Mouse (Mus musculus) ES-Bruce4 (cell line): ENCODE measurements around the gene Ifitm2. TPM values are rescaled to one million over a fixed set of nuclear protein-coding genes. Genes with fewer than 3 reads are reported as not detected.

Experiments used
- H3K27ac ChIP-seq: 2 replicates; pipeline ENCODE4 v1.5.1; 2012; ENCODE audit warnings: low read length, inconsistent platforms; ENCODE audit not compliant: insufficient read depth
- H3K27me3 ChIP-seq: 2 replicates; pipeline ENCODE4 v1.6.1; 2012; ENCODE audit warnings: mild to moderate bottlenecking, low read length, inconsistent platforms; ENCODE audit not compliant: control insufficient read depth, poor library complexity, insufficient read depth, severe bottlenecking
- H3K36me3 ChIP-seq: 2 replicates; pipeline ENCODE4 v1.6.1; 2012; ENCODE audit warnings: inconsistent platforms, mild to moderate bottlenecking, low read length, moderate library complexity; ENCODE audit not compliant: control insufficient read depth, poor library complexity, insufficient read depth, severe bottlenecking
- H3K4me1 ChIP-seq: one replicate; pipeline ENCODE4 v1.8.1; 2011; ENCODE audit warnings: low read length; ENCODE audit not compliant: control insufficient read depth, insufficient read depth
- H3K4me3 ChIP-seq: 2 replicates; pipeline ENCODE4 v1.5.1; 2011; ENCODE audit warnings: low read depth, mild to moderate bottlenecking, low read length
- H3K9ac ChIP-seq: 2 replicates; pipeline ENCODE4 v1.6.1; 2012; ENCODE audit warnings: low read depth, mild to moderate bottlenecking, inconsistent platforms; ENCODE audit not compliant: poor library complexity, severe bottlenecking
- H3K9me3 ChIP-seq: replicated peaks from 2 replicates; pipeline ENCODE4 v1.6.1; 2012; ENCODE audit warnings: mild to moderate bottlenecking, low read length, inconsistent platforms; ENCODE audit not compliant: control insufficient read depth, poor library complexity, insufficient read depth, severe bottlenecking
- CTCF ChIP-seq: IDR thresholded peaks from one replicate; pipeline ENCODE4 v1.8.1; 2011; ENCODE audit warnings: low read depth, low read length
- EP300 ChIP-seq: IDR thresholded peaks from 2 replicates; pipeline ENCODE4 v1.6.1; 2011; ENCODE audit warnings: low read depth, low read length; ENCODE audit not compliant: insufficient read depth
- POLR2A ChIP-seq: IDR thresholded peaks from one replicate; pipeline ENCODE4 v1.8.1; 2011; ENCODE audit warnings: low read length; ENCODE audit not compliant: insufficient read depth
- polyA plus RNA-seq: library from polyadenylated mRNA; stranded (reverse); fragments of >200 nt; gene quantifications from 2 replicates; pipeline ENCODE4 v1.2.4, GENCODE M21; 2011; ENCODE audit warnings: low read depth; ENCODE audit not compliant: missing spikeins, insufficient read depth, insufficient read length

Ifitm2 gene
- polyA plus RNA-seq, 1 experiment, result 720 TPM

DNA sequence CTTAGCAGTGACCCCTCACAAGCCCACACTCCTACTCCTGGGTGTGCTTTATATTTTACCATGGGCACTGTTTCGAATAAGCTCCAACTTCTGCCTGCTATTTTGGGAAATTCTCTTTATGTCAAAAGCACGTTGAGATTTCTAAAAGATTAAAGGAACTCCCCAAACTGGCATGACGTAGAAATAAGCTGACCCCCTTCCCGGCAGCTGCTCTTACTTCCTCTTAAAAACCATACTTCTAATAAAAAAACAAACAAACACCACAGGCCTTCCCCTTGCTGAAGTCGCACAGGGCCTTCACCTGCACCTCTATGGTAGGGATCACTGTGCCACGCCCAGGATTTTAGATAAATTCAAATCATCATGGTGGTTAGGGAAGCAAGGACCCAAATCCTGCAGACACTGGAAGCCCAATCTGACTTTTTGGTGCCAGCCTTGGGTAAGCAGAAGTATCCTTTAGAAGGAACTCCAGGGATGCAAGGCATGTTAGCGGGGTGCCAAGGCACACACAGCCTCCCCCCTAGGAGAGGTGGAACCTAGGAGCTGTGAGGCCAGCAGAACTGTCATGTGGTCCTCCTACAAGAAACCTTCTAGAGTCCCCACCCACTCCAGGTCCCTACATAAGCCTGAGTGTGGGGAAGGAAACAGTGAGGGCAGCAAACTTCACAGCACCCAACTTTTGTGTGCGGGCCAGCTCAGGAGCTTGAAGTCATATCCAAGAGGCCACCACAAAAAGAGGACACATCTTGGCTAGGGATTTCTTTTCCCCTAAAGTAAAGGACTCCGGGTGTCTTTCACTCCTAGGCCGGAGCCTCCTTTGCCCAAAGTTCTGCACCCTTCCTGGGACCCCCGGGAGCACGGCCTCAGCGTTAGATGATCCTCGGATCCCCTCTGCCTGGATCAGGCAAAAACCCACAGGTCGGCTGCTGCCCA is 1.7 kb downstream of the Ifitm2 start:
- Histone ChIP-seq H3K9ac (peak overlapping the region; percentile 82), H3K36me3 (peaks cover 22% of the 10 kb centered on the region), H3K9me3 (no peaks in the 10 kb centered on the region), H3K27me3 (no peaks in the 10 kb centered on the region), H3K4me3 (peak overlapping the region; percentile 95), H3K4me1 (peaks cover 8% of the 10 kb centered on the region), H3K27ac (no peak overlapping the region)
- no peak for TF ChIP-seq EP300
- no peak for TF ChIP-seq CTCF
- no peak for TF ChIP-seq POLR2A

DNA sequence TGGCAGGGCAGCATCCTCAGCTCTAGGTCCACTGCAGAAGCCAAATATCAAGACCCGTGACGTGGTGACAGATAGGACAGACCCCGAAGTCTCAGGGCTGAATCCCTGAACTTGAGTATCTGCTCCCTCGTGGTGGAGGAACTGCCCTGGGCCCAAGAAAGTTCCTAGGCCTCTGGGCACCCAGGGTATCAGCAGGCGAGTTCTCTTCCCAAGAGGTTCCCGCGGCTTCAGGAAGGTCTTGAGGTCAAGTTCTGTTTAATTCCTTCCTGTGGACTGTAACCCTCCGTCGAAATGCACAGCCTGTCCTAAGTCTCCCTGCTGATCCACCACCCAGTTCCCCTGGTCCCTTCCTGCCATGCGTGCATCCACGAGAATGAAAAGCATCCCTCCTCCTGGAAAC is 2.7 kb downstream of the Ifitm2 start:
- Histone ChIP-seq H3K36me3 (peaks cover 30% of the 10 kb centered on the region), H3K9ac (no peak overlapping the region), H3K27ac (no peak overlapping the region), H3K4me1 (peaks cover 7% of the 10 kb centered on the region), H3K4me3 (no peak overlapping the region), H3K27me3 (no peaks in the 10 kb centered on the region), H3K9me3 (no peaks in the 10 kb centered on the region)
- no peak for TF ChIP-seq EP300
- no peak for TF ChIP-seq POLR2A
- no peak for TF ChIP-seq CTCF

DNA sequence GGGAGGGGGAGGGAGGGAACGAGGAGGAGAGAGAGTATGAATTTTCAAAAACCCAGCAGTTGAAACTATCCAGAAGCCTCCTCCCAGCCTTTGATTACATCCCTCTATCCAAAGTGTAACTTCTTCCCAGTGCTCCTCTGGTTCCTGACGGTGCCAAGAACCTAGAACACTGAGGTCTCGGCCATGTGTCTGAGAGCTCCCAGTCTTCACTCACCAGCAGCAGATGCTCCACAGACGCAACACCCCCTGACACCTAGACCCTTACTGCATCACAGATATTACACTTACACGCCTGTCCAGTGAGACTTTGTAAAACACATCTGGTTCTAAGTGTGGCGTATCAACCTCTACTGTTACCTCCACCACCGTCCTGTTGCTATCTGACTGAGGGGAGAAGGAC is 3.3 kb downstream of the Ifitm2 start:
- Histone ChIP-seq H3K4me1 (peaks cover 7% of the 10 kb centered on the region), H3K27ac (no peak overlapping the region), H3K4me3 (no peak overlapping the region), H3K9me3 (no peaks in the 10 kb centered on the region), H3K27me3 (no peaks in the 10 kb centered on the region), H3K36me3 (peaks cover 30% of the 10 kb centered on the region), H3K9ac (no peak overlapping the region)
- TF ChIP-seq POLR2A (no peak), EP300 (no peak), CTCF (no peak)

DNA sequence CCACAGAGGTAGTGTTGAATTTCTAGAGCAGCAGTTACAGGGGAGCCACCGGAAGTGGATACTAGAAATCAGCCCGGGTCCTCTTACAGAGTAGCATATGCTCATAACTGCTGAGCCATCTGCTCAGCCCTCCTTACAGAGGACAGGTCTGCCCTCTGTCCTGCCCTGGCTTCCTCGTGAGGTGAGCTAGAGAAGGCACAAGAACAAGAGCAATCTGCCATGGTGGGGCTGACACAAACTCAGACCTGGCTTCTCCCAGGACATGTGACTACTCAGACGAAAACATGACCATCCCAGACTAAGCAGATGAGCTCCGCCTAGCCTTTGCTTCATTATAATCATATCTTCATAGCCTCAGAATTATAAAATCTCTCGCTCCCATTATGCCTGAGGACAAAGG is 4.0 kb downstream of the Ifitm2 start:
- Histone ChIP-seq H3K4me3 (no peak overlapping the region), H3K9ac (no peak overlapping the region), H3K27ac (no peak overlapping the region), H3K36me3 (peaks cover 30% of the 10 kb centered on the region), H3K9me3 (no peaks in the 10 kb centered on the region), H3K4me1 (peaks cover 5% of the 10 kb centered on the region), H3K27me3 (no peaks in the 10 kb centered on the region)
- TF ChIP-seq CTCF (no peak), POLR2A (no peak), EP300 (no peak)

DNA sequence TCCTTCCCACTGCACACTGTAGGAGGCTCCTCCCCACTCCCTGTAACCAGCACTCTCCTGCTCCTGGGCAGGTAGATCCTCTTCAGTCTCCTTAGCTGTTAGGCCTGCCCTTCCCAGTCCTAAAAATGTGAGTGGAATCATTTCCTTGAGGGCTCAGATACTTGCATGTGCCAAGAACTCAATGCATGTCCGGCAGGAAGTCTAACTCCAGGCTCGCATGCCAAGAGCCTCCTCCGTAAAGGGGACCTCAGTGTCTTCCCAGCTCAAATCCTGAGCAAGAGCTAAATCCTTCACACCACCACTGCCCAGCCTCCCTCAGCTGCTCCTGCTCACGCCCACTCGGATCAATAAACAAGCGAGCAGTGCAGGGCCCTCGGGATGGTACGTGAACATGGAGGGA is 4.7 kb downstream of the Ifitm2 start:
- no peak overlapping the region for H3K27ac ChIP-seq
- peaks cover 5% of the 10 kb centered on the region for H3K4me1 ChIP-seq
- TF ChIP-seq POLR2A (no peak), CTCF (no peak), EP300 (no peak)
- peaks cover 30% of the 10 kb centered on the region for H3K36me3 ChIP-seq
- H3K9ac ChIP-seq, result no peak overlapping the region
- no peaks in the 10 kb centered on the region for H3K27me3 ChIP-seq
- no peaks in the 10 kb centered on the region for H3K9me3 ChIP-seq
- H3K4me3 ChIP-seq, result no peak overlapping the region

DNA sequence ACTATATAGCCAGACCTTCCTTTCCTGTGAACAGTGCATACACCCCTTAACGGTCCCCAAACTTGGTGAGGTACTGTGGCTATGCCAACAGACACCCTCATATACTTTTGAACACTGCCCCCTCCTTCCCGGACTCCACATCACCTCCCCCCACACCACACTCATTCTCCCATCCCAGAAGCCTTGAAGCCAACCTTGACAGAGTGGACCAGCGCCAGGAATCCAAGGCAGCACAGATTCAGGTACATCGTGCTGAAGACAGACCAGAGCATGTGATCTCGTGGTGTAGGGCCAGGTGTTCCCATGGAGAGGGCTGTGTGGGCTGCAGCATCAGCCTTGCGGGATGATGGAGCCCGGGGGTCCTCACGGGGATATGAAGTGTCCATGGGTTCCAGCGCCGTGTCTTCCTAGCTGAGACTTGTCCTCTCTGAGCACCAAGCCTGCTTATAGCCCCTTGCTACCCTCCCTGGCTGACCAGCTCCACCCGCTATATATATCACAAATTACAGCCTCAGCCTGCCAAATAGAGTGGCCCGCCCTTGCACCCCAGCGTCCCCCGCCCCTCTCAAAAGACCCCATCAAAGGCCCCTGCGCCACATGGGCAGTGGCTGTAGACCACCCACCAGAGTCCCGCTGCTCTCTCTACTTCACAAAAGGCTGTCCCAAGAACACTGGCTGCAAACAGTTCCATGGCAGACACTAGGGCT is 5.8 kb downstream of the Ifitm2 start, which contains the start of gene Ifitm5:
TSS of gene Ifitm5 (minus strand) at position 468 of the 707 bp plus-strand sequence.
- H3K4me3 ChIP-seq, result no peak within 1 kb of the TSS
- no peak within 1 kb of the TSS for H3K9ac ChIP-seq

More for the DNA sequence above, 5.8 kb downstream of the Ifitm2 start, which contains the start of gene Ifitm5:
- Histone ChIP-seq H3K27ac (no peak within 1 kb of the TSS), H3K36me3 (peaks cover 30% of the 10 kb centered on the region), H3K4me1 (peaks cover 5% of the 10 kb centered on the region), H3K27me3 (no peaks in the 10 kb centered on the region), H3K9me3 (no peaks in the 10 kb centered on the region)
- TF ChIP-seq EP300 (no peak), CTCF (no peak), POLR2A (no peak)
